Mouse (Mus musculus) limb, embryonic 12.5 days (tissue): Measurements from ENCODE around the gene Rnf150. TPM values are rescaled to one million over a fixed set of nuclear protein-coding genes. Genes with fewer than 3 reads are reported as not detected.

Source experiments
- ATAC-seq: fragments of 200-750 bp; cut with Nextera tagmentation; 2 replicates; pipeline ENCODE4 v1.8.0; 2017; ENCODE audit warnings: low read depth, moderate TSS enrichment; ENCODE audit not compliant: insufficient number of reproducible peaks, insufficient read depth, low FRiP score, low TSS enrichment
- H3K27ac ChIP-seq: fragments of 300-500 bp; sonication (generic); 2 replicates; pipeline ENCODE4 v1.5.1; 2016; ENCODE audit warnings: mild to moderate bottlenecking, moderate library complexity
- H3K27me3 ChIP-seq: fragments of 300-500 bp; sonication (generic); 2 replicates; pipeline ENCODE4 v1.6.1; 2016; ENCODE audit warnings: mild to moderate bottlenecking, moderate library complexity
- H3K36me3 ChIP-seq: fragments of 300-500 bp; sonication (generic); 2 replicates; pipeline ENCODE4 v1.6.1; 2016; ENCODE audit warnings: mild to moderate bottlenecking, moderate library complexity
- H3K4me1 ChIP-seq: fragments of 300-500 bp; sonication (generic); replicated peaks from 2 replicates; pipeline ENCODE4 v1.6.1; 2016
- H3K4me2 ChIP-seq: fragments of 300-500 bp; sonication (generic); 2 replicates; pipeline ENCODE4 v1.6.1; 2016; ENCODE audit warnings: mild to moderate bottlenecking, moderate library complexity
- H3K4me3 ChIP-seq: fragments of 300-500 bp; sonication (generic); replicated peaks from 2 replicates; pipeline ENCODE4 v1.5.1; 2016; ENCODE audit warnings: mild to moderate bottlenecking
- H3K9ac ChIP-seq: fragments of 300-500 bp; sonication (generic); replicated peaks from 2 replicates; pipeline ENCODE4 v1.6.1; 2016; ENCODE audit warnings: mild to moderate bottlenecking, moderate library complexity
- H3K9me3 ChIP-seq: fragments of 300-500 bp; sonication (generic); 2 replicates; pipeline ENCODE4 v1.6.1; 2016; ENCODE audit warnings: mild to moderate bottlenecking, moderate library complexity
- WGBS: fragments of 180-500 bp; shearing (Covaris S2); methylation state at CpG from one replicate; pipeline ENCODE4 v1.1.7; 2016; 5-methylcytosine and 5-hydroxymethylcytosine counted together
- polyA plus RNA-seq: library from polyadenylated mRNA; unstranded; fragments of >200 nt; fragmentation: Nextera tagmentation; extraction: Ambion mirVana; gene quantifications from 2 replicates; pipeline ENCODE4 v1.2.1, GENCODE M21; 2016

The Rnf150 gene
- polyA plus RNA-seq, 1 experiment from 2014 or later: 2.7 TPM

DNA sequence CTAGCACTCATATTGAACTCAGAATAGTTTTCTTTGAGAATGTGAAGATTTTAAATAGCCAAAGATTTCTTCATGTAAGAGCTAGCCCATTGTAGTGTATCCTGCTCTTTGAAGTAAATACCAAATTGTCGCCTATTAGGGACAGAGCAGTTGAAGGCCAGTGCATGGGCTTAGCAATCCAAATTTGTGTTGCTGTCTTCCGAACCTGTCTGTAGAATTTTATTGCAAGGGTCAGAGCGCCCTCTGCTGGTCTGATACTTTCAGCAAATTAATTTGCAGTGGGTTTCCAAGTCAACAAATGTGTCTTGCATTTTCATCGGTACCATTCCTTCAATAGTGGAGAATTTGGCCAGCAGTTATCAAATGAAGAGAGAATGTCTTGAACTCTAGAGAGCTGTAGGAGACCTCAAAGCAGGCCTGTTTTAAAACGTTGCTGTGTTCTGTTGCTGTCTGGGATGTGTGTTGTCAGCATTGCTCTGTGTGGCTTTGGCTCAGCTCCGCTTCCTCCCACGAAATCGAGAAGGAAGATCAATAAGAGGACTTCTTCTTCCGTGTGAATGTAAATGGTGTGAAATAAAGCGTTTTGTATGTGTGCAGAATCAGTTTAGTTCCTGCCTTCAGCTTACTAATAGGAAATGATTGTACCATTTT, 226.3 kb downstream of the Rnf150 start:
- Histone ChIP-seq H3K4me1 (no peaks in the 10 kb centered on the region), H3K9ac (no peak overlapping the region), H3K4me2 (no peak overlapping the region), H3K9me3 (no peaks in the 10 kb centered on the region), H3K4me3 (no peak overlapping the region), H3K27ac (no peak overlapping the region), H3K36me3 (no peaks in the 10 kb centered on the region), H3K27me3 (no peaks in the 10 kb centered on the region)
- 35% methylated on average over 10 of the region's 10 CpGs for WGBS
- ATAC-seq: 0 out of 2 replicates have a peak, but pooled peaks have one; percentile 59

DNA sequence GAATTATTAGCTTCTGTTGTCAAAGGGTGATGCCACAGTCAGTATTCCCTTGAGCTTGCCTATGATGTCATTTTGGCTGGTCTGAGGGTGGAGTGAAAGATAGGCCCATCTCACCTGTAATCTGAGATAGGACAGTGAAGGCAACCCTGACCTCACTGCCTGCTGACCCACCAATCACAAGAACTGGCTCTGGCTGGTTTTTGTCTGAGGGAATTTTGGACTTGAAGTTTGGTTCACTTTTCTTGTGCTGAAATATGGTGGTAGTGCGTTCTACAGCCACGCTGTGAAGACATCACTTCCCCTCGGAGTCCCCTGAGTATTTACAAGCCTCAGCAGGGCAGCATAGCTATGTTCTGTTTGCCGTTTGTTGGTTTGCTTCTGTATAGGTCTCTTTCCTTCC, 227.3 kb downstream of the Rnf150 start:
- 78% methylated on average over 4 of the region's 4 CpGs for WGBS
- Histone ChIP-seq H3K4me3 (no peak overlapping the region), H3K36me3 (no peaks in the 10 kb centered on the region), H3K9ac (no peak overlapping the region), H3K4me1 (no peaks in the 10 kb centered on the region), H3K27me3 (no peaks in the 10 kb centered on the region), H3K9me3 (no peaks in the 10 kb centered on the region), H3K4me2 (no peak overlapping the region), H3K27ac (no peak overlapping the region)
- ATAC-seq: no peak

DNA sequence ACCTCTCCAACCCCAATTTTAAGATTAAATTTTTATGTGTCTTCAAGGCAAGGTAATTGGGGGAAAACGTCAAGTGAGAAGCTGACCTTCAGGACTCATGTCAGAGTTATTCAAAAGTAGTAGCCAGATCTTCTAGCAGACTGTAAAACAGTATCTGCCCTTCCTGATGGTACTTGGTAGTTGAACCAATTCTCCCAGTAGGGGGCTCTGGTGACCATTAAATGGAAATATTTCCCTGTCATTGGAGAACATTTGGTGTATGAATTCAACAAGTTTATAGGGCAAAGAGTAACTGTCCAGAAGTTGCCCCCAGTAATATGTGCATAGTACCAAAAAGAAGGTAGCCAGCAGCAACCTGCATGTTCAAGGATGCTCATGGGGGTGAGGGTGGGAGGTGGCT, 236.9 kb downstream of the Rnf150 start:
- no peak for ATAC-seq
- Histone ChIP-seq H3K9ac (no peak overlapping the region), H3K4me1 (no peaks in the 10 kb centered on the region), H3K27ac (no peak overlapping the region), H3K9me3 (no peaks in the 10 kb centered on the region), H3K4me2 (no peak overlapping the region), H3K4me3 (no peak overlapping the region), H3K36me3 (no peaks in the 10 kb centered on the region), H3K27me3 (no peaks in the 10 kb centered on the region)
- 45% methylated on average over 1 of the region's 1 CpGs for WGBS

DNA sequence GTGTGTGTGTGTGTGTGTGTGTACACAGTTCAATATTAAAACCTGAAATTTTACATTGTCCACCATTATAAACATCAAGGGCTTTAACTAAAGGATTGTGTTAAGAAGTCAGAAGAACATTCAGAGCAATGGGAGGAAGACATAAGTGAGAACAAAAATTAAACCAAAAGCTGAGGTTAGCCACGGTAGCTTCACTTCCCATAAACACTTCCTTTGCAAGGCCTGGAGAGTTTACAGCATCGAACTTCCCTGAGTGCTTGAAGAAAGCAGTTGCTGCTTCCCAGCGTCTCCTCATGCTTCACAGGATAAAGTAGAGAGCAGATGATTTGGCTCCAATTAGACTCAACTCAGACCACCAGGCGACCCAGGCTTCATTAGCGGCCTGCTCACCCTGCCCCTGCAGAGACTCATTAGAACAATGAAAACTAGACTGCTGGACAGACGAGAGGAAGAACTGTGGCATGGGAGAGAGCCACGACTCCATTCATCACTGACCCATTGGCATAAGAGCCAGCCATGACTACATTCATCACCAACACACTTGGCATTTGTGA, 239.9 kb downstream of the Rnf150 start:
- Histone ChIP-seq H3K9me3 (no peaks in the 10 kb centered on the region), H3K9ac (no peak overlapping the region), H3K4me2 (no peak overlapping the region), H3K36me3 (no peaks in the 10 kb centered on the region), H3K4me3 (no peak overlapping the region), H3K27me3 (no peaks in the 10 kb centered on the region), H3K4me1 (no peaks in the 10 kb centered on the region), H3K27ac (no peak overlapping the region)
- 43% methylated on average over 7 of the region's 7 CpGs for WGBS
- ATAC-seq: no peak

- Histone ChIP-seq H3K36me3 (no peaks in the 10 kb centered on the region), H3K9me3 (no peaks in the 10 kb centered on the region), H3K4me3 (no peak overlapping the region), H3K4me2 (no peak overlapping the region), H3K27me3 (no peaks in the 10 kb centered on the region), H3K9ac (no peak overlapping the region), H3K4me1 (no peaks in the 10 kb centered on the region), H3K27ac (no peak overlapping the region)
- no peak for ATAC-seq
- 89% methylated on average over 2 of the region's 2 CpGs for WGBS
These were observed 240.8 kb downstream of the Rnf150 start for GRCm38 (mm10) chr8:83103968-83104367.

- ATAC-seq: no peak
- H3K36me3 ChIP-seq: no peaks in the 10 kb centered on the region
- 68% methylated on average over 7 of the region's 7 CpGs for WGBS
These were observed 246.6 kb downstream of the Rnf150 start for GRCm38 (mm10) chr8:83109756-83110155.

GRCm38 (mm10) chr8:83110177-83110576, 247.0 kb downstream of the Rnf150 start:
- no peaks in the 10 kb centered on the region for H3K9me3 ChIP-seq

More at GRCm38 (mm10) chr8:83109756-83110155, 246.6 kb downstream of the Rnf150 start:
- Histone ChIP-seq H3K9me3 (no peaks in the 10 kb centered on the region), H3K4me3 (no peak overlapping the region), H3K27me3 (no peaks in the 10 kb centered on the region), H3K9ac (no peak overlapping the region), H3K4me1 (no peaks in the 10 kb centered on the region), H3K4me2 (no peak overlapping the region), H3K27ac (no peak overlapping the region)

GRCm38 (mm10) chr8:83135086-83135485, 271.9 kb downstream of the Rnf150 start:
- Histone ChIP-seq H3K27me3 (no peaks in the 10 kb centered on the region), H3K27ac (no peak overlapping the region), H3K4me3 (no peak overlapping the region), H3K9ac (no peak overlapping the region), H3K9me3 (no peaks in the 10 kb centered on the region), H3K36me3 (no peaks in the 10 kb centered on the region), H3K4me2 (no peak overlapping the region), H3K4me1 (no peaks in the 10 kb centered on the region)
- WGBS: 69% methylated on average over 2 of the region's 2 CpGs
- ATAC-seq: no peak

More at GRCm38 (mm10) chr8:83110177-83110576, 247.0 kb downstream of the Rnf150 start:
- Histone ChIP-seq H3K27me3 (no peaks in the 10 kb centered on the region), H3K4me3 (no peak overlapping the region), H3K4me1 (no peaks in the 10 kb centered on the region), H3K27ac (no peak overlapping the region), H3K9ac (no peak overlapping the region), H3K4me2 (no peak overlapping the region), H3K36me3 (no peaks in the 10 kb centered on the region)
- 82% methylated on average over 5 of the region's 5 CpGs for WGBS
- ATAC-seq: no peak

GRCm38 (mm10) chr8:83140068-83140467, 276.9 kb downstream of the Rnf150 start:
- no peak overlapping the region for H3K4me3 ChIP-seq
- no peak overlapping the region for H3K9ac ChIP-seq
- no peak for ATAC-seq
- H3K36me3 ChIP-seq: no peaks in the 10 kb centered on the region
- no peaks in the 10 kb centered on the region for H3K9me3 ChIP-seq
- no peak overlapping the region for H3K27ac ChIP-seq
- no peaks in the 10 kb centered on the region for H3K27me3 ChIP-seq
- no peak overlapping the region for H3K4me2 ChIP-seq
- H3K4me1 ChIP-seq: no peaks in the 10 kb centered on the region
- WGBS: 95% methylated on average over 1 of the region's 1 CpGs

GRCm38 (mm10) chr8:83140701-83141111, 277.6 kb downstream of the Rnf150 start:
- no peaks in the 10 kb centered on the region for H3K4me1 ChIP-seq
- H3K27me3 ChIP-seq: no peaks in the 10 kb centered on the region
- 74% methylated on average over 3 of the region's 3 CpGs for WGBS
- ATAC-seq: no peak
- no peak overlapping the region for H3K9ac ChIP-seq
- H3K9me3 ChIP-seq: no peaks in the 10 kb centered on the region
- no peaks in the 10 kb centered on the region for H3K36me3 ChIP-seq
- no peak overlapping the region for H3K4me3 ChIP-seq
- no peak overlapping the region for H3K4me2 ChIP-seq
- no peak overlapping the region for H3K27ac ChIP-seq
